Mouse (Mus musculus): ENCODE results near the gene Vmn2r121. TPM values are rescaled to one million over a fixed set of nuclear protein-coding genes. Genes with fewer than 3 reads are reported as not detected.

Gene Vmn2r121
- polyA plus RNA-seq (2014; fragmentation: Illumina TruSeq; extraction: RNeasy Lipid Tissue Mini Kit (QIAGEN cat#74804); ENCODE audit: insufficient read depth, low read depth, low replicate concordance), result not detected

DNA sequence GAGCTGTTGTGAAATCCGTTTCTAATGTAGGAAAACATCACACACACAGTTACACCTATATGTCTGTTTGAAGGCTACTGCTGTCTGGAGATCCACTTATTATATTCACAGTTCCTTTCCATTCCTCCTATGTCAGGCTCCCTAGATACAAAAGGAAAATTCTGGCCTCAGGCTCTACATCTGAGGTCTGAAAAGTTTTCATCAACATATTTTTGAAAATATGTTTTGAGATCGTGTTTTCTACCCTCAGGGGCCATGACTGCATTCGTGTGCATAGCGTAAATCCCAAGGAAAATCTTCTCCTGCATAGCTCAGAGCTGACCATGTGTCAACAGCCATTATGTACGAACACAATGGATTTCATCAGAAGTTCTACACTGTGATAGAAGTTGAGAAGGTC, at the start of gene Vmn2r121:
Gene Vmn2r121, minus strand, starts transcription at position 101 of the 400 bp plus-strand sequence.

Data from lung, adult 10 weeks (tissue).